Mouse (Mus musculus) liver, embryonic 16.5 days (tissue): Measurements from ENCODE around the gene Ccsap. TPM values are rescaled to one million over a fixed set of nuclear protein-coding genes. Genes with fewer than 3 reads are reported as not detected.

ENCODE experiments used
- ATAC-seq: fragments of 200-750 bp; cut with Nextera tagmentation; 2 replicates; pipeline ENCODE4 v1.8.0; 2017; ENCODE audit warnings: low read depth, mild to moderate bottlenecking, moderate number of reproducible peaks, moderate library complexity
- H3K27ac ChIP-seq: fragments of 300-500 bp; sonication (generic); 2 replicates; pipeline ENCODE4 v1.5.1; 2014; ENCODE audit warnings: mild to moderate bottlenecking, low read length
- H3K27me3 ChIP-seq: fragments of 300-500 bp; sonication (generic); 2 replicates; pipeline ENCODE4 v1.6.1; 2014; ENCODE audit warnings: low read depth, low read length, mixed read lengths; ENCODE audit not compliant: control insufficient read depth, insufficient read depth
- H3K36me3 ChIP-seq: fragments of 300-500 bp; sonication (generic); 2 replicates; pipeline ENCODE4 v1.6.1; 2014; ENCODE audit warnings: mild to moderate bottlenecking; ENCODE audit not compliant: control insufficient read depth, insufficient read depth
- H3K4me1 ChIP-seq: fragments of 300-500 bp; sonication (generic); 2 replicates; pipeline ENCODE4 v1.6.1; 2014; ENCODE audit warnings: low read depth, low read length, mixed read lengths; ENCODE audit not compliant: control insufficient read depth
- H3K4me2 ChIP-seq: fragments of 300-500 bp; sonication (generic); 2 replicates; pipeline ENCODE4 v1.6.1; 2014; ENCODE audit warnings: low read depth, low read length, mixed read lengths
- H3K4me3 ChIP-seq: fragments of 300-500 bp; sonication (generic); 2 replicates; pipeline ENCODE4 v1.5.1; 2014; ENCODE audit warnings: low read depth, mild to moderate bottlenecking, low read length
- H3K9ac ChIP-seq: fragments of 300-500 bp; sonication (generic); 2 replicates; pipeline ENCODE4 v1.6.1; 2014; ENCODE audit warnings: low read depth, low read length
- H3K9me3 ChIP-seq: fragments of 300-500 bp; sonication (generic); replicated peaks from 2 replicates; pipeline ENCODE4 v1.6.1; 2016; ENCODE audit warnings: low read length; ENCODE audit not compliant: control insufficient read depth
- WGBS: fragments of 180-500 bp; shearing (Covaris S2); extraction: QIAGEN DNeasy Blood & Tissue Kit; methylation state at CpG from one replicate; pipeline ENCODE4 v1.1.7; 2014; ENCODE audit not compliant: insufficient replicate concordance; 5-methylcytosine and 5-hydroxymethylcytosine counted together
- polyA plus RNA-seq: library from polyadenylated mRNA; unstranded; fragments of >200 nt; fragmentation: Nextera tagmentation; extraction: Ambion mirVana; gene quantifications from 2 replicates; pipeline ENCODE4 v1.2.1, GENCODE M21; 2015

Gene Ccsap
- polyA plus RNA-seq, 1 experiment from 2014 or later = 2.3 TPM

- Histone ChIP-seq H3K4me2 (no peak overlapping the region), H3K27ac (no peak overlapping the region), H3K36me3 (no peaks in the 10 kb centered on the region), H3K4me1 (peaks cover 35% of the 10 kb centered on the region), H3K27me3 (no peaks in the 10 kb centered on the region), H3K9ac (no peak overlapping the region), H3K9me3 (no peaks in the 10 kb centered on the region), H3K4me3 (no peak overlapping the region)
- no peak for ATAC-seq
- 71% methylated on average over 7 of the region's 7 CpGs for WGBS
These were observed 51.3 kb downstream of the Ccsap start for GRCm38 (mm10) chr8:123808671-123809070.

GRCm38 (mm10) chr8:123807852-123808573, 52.0 kb downstream of the Ccsap start:
- WGBS = 36% methylated on average over 6 of the region's 6 CpGs
- H3K4me3 ChIP-seq = peak overlapping the region; percentile 81
- H3K9me3 ChIP-seq = no peaks in the 10 kb centered on the region
- H3K9ac ChIP-seq = peak overlapping the region; percentile 46
- ATAC-seq = no peak
- H3K4me1 ChIP-seq = peaks cover 32% of the 10 kb centered on the region
- H3K27me3 ChIP-seq = no peaks in the 10 kb centered on the region
- H3K36me3 ChIP-seq = no peaks in the 10 kb centered on the region
- H3K27ac ChIP-seq = peak overlapping the region; percentile 60; the same call in 1 of the 2 replicates
- H3K4me2 ChIP-seq = peak overlapping the region; percentile 90

DNA sequence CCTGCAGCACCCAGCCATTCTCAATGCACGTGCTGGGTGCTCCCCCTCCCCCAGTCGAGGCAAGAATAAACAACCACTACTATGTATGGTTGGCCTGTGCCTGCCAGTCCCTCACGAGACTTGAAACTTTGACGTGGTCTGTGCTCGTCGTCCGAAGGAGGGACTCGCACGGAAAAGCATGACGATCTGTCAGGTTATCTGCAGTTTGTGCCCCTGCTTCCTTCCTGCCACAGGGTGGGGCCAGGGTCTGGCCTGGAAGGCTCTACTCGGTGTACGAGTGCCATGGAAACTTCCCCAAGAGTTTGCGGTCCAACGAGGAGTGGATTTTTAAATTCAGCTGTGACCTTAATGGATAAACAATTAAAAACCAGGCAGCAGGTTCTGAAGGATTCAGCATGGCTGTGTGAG, 53.0 kb downstream of the Ccsap start:
- Histone ChIP-seq H3K9me3 (no peaks in the 10 kb centered on the region), H3K27me3 (no peaks in the 10 kb centered on the region), H3K36me3 (no peaks in the 10 kb centered on the region), H3K4me1 (peaks cover 30% of the 10 kb centered on the region), H3K4me3 (peak overlapping the region; percentile 81), H3K27ac (peak overlapping the region; percentile 60), H3K9ac (peak overlapping the region; percentile 46), H3K4me2 (peak overlapping the region; percentile 90)
- 1% methylated on average over 14 of the region's 14 CpGs for WGBS
- ATAC-seq = peak; percentile 60

- H3K27ac ChIP-seq = peak overlapping the region; percentile 79
- H3K9ac ChIP-seq = peak overlapping the region; percentile 85
- no peaks in the 10 kb centered on the region for H3K27me3 ChIP-seq
- no peak for ATAC-seq
- 2% methylated on average over 12 of the region's 12 CpGs for WGBS
- H3K4me2 ChIP-seq = peak overlapping the region; percentile 90
- H3K36me3 ChIP-seq = no peaks in the 10 kb centered on the region
- H3K4me1 ChIP-seq = peaks cover 29% of the 10 kb centered on the region
- H3K4me3 ChIP-seq = peak overlapping the region; percentile 81
- no peaks in the 10 kb centered on the region for H3K9me3 ChIP-seq
These were observed 53.6 kb downstream of the Ccsap start for GRCm38 (mm10) chr8:123806374-123806935.

DNA sequence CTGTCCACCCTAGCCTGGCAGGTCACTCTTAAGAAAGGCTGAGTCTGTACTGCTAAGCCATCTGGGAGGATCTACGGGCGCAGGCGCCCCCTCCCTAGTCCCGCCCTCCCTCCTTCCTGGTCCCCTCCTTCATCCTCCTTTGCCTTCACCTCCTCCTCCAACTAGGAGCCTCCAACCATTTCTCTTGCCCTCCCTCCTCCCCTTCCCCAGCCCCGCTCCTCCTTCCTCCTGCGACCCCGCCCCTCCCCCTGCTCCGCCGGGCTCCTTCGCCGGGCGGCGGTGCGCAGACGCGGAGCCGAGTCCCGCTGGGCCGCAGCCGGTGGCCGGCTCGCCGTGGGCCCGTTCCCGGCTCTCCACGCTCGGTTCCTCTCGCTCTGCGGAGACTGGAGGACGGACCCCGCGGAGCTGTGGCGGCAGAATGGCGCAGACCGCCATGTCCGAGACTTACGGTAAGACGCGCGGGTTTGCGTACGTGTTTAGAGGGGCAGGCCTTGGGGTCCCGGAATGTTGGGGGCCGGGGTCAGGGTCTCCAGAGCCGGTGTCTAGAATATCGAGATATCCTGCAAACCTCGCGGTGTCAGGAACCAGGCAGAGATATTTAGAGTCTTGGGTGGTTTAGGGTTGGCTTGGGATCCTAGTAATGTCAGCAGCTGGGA, 54.2 kb downstream of the Ccsap start, which contains the start of gene Rab4a:
TSS of gene Rab4a (plus strand) at position 268 of the 656 bp plus-strand sequence.
- peak within 1 kb of the TSS; percentile 85 for H3K9ac ChIP-seq
- peak within 1 kb of the TSS; percentile 81 for H3K4me3 ChIP-seq
- no peaks in the 10 kb centered on the region for H3K9me3 ChIP-seq
- H3K27me3 ChIP-seq = no peaks in the 10 kb centered on the region
- under 1% methylated on average over 48 of the region's 48 CpGs for WGBS
- no peaks in the 10 kb centered on the region for H3K36me3 ChIP-seq
- H3K27ac ChIP-seq = peak within 1 kb of the TSS; percentile 79
- peak within 1 kb of the TSS; percentile 90 for H3K4me2 ChIP-seq
- H3K4me1 ChIP-seq = peaks cover 27% of the 10 kb centered on the region
- peak; percentile 76 for ATAC-seq

GRCm38 (mm10) chr8:123805209-123805717, 54.7 kb downstream of the Ccsap start:
- Histone ChIP-seq H3K27me3 (no peaks in the 10 kb centered on the region), H3K36me3 (no peaks in the 10 kb centered on the region), H3K4me2 (peak overlapping the region; percentile 90), H3K9me3 (no peaks in the 10 kb centered on the region), H3K4me3 (peak overlapping the region; percentile 81), H3K4me1 (peaks cover 30% of the 10 kb centered on the region), H3K9ac (peak overlapping the region; percentile 85), H3K27ac (peak overlapping the region; percentile 79)
- no peak for ATAC-seq
- 22% methylated on average over 15 of the region's 15 CpGs for WGBS

- Histone ChIP-seq H3K36me3 (no peaks in the 10 kb centered on the region), H3K27me3 (no peaks in the 10 kb centered on the region), H3K9me3 (no peaks in the 10 kb centered on the region), H3K4me1 (peaks cover 35% of the 10 kb centered on the region), H3K27ac (no peak overlapping the region), H3K4me3 (no peak overlapping the region), H3K4me2 (no peak overlapping the region), H3K9ac (no peak overlapping the region)
- no peak for ATAC-seq
- WGBS = 67% methylated on average over 7 of the region's 7 CpGs
These were observed 55.4 kb downstream of the Ccsap start for GRCm38 (mm10) chr8:123804586-123804985.

DNA sequence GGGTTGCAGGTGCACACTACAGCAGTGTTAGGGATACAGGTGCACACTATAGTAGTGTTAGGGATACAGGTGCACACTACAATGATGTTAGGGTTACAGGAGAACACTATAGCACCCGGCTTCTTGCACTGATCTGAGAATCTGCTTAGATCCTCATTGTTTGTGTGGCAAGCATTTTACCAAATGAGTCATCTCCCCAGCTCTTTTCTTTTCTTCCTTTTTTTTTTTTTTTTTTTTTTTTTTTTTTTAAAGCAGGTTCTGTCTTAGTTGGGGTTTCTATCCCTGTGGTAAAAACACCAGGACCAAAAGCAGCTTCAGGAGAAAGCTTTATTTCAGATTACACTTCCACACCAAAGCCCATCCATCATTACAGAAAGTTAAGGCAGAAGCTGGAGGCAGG, 56.4 kb downstream of the Ccsap start:
- Histone ChIP-seq H3K9ac (no peak overlapping the region), H3K27me3 (no peaks in the 10 kb centered on the region), H3K4me1 (peaks cover 44% of the 10 kb centered on the region), H3K36me3 (no peaks in the 10 kb centered on the region), H3K9me3 (no peaks in the 10 kb centered on the region), H3K4me3 (no peak overlapping the region), H3K27ac (no peak overlapping the region), H3K4me2 (no peak overlapping the region)
- no peak for ATAC-seq
- 62% methylated on average over 1 of the region's 1 CpGs for WGBS
